Mouse (Mus musculus): Measurements from ENCODE around the gene Parp4. TPM values are rescaled to one million over a fixed set of nuclear protein-coding genes. Genes with fewer than 3 reads are reported as not detected.

Parp4 gene
- 1.2 and 1.7 TPM in 2 replicates for polyA plus RNA-seq (2012; rRNA removed)

GRCm38 (mm10) chr14:56575416-56575815, at the start of gene Parp4, which contains the start of gene Cenpj:
TSS of gene Parp4 (plus strand) at chr14:56575619.
TSS of gene Cenpj (minus strand) at chr14:56575425.

DNA sequence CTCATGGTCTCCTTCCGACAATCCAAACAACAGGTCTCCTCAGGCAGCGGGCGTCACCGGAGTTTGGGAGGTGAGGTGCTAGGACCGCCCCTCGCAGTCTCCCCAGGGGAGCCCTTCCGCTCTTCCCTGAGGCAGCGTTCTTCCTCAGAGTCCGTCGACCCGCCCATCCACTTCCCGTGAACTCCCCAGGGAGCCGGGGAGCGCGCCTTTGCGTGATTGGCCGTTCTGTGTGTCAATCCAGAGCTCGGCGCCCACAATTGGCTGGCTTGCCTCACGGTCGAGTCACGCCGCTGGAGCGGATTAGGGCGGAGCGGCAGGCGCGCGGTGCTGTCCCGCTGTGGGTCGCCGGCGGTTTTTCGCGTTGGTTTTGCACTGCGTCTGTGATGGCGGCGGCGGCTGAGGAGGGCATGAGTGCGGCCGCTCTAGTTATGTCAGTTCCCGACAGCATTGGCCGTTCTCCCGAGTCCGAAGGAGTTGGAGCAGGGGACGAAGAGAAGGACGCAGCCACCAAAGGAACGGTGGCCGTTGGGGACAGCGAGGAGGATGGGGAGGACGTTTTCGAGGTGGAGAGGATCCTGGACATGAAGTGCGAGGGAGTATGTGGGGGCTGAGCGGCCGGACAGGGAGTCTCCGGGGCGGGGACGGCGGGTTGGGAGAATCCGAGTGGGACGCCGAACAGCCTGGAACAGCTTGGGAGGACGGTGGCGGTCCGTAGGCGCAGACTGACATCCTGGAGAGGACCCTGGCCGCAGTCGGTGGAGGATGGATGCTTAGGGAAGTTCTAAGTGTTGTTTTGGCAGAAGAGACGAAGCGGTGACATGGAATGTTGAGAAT, 92.8 kb downstream of the Parp4 start, which contains the start of gene Mphosph8:
TSS of gene Mphosph8 (plus strand) at position 280 of the 834 bp plus-strand sequence.

Other genes with a start within 250 kb of the Parp4 start
- 0.23 and 0.25 TPM in 2 replicates for gene Atp12a, start 210.6 kb upstream of the Parp4 start, polyA plus RNA-seq (2012; rRNA removed)
- gene Rnf17, start 173.0 kb upstream of the Parp4 start, polyA plus RNA-seq (2012; rRNA removed), result 0.49 and 0.56 TPM in 2 replicates
- gene Cenpj, start 194 bp upstream of the Parp4 start, polyA plus RNA-seq (2012; rRNA removed), result 8.1 and 8.6 TPM in 2 replicates
- 28.4 and 31.0 TPM in 2 replicates for gene Mphosph8, start 92.6 kb downstream of the Parp4 start, polyA plus RNA-seq (2012; rRNA removed)
- 62.5 and 71.8 TPM in 2 replicates for gene Pspc1, start 202.7 kb downstream of the Parp4 start, polyA plus RNA-seq (2012; rRNA removed)
- 29.7 and 32.0 TPM in 2 replicates for gene Zmym5, start 236.1 kb downstream of the Parp4 start, polyA plus RNA-seq (2012; rRNA removed)